In the genomic region with DNA sequence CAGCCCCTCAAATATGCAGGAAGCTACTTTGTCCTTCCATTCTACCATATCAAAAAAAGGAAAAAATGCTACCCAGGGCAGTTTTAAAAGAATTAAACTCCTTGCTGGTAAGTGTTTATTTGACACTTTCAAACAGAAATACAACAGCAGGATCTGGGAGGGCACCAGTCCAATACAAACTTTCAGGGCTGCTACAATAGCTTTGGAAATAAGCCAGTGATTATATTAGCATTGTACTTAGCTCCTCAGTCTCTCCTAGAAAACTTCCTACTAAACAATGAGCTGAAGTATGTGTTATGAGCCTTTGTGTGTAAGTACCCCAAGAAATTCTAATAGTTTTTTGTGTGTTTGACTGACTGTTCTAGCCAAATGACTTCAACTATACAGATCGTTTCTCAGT, we compare ENCODE assay signal across 14 mouse cellular contexts.
DNase-seq lines count a peak whose midpoint lies in the region; ATAC-seq and TF ChIP-seq lines count a peak whose summit lies in the region.
"Had no signal": no experiment of that assay in that cellular context is flagged by ENCODE, and none has a peak within 500 bp of the region (broad histone marks: within the 10 kb centered on the region; RNA-seq: fewer than 3 reads in every experiment).

No protein-coding gene starts in this region.

- no peak for TF ChIP-seq CTCF in heart, adult 2 months (IDR thresholded peaks at IDR 0.05)

- intact Hi-C loops in heart, adult 2 months (cut with DNase I): loop anchor here (2.0 to 5.0 kb wide), 2 partner anchors 40 to 158 kb away; no protein-coding TSS in a partner anchor

- 0 out of 2 replicates have a peak, but pooled peaks cover 1% of the 10 kb centered on the region for H3K79me2 ChIP-seq in heart, adult 2 months (replicated peaks; ENCODE audit: control insufficient read depth, insufficient read depth, low read length)

- no peak for TF ChIP-seq EP300 in heart, adult 2 months (IDR thresholded peaks at IDR 0.05; ENCODE audit: insufficient read depth, low read depth, low read length)

- no peak for TF ChIP-seq POLR2A in heart, adult 2 months (IDR thresholded peaks at IDR 0.05; ENCODE audit: insufficient read depth, low read depth, low read length)
- no peak for TF ChIP-seq POLR2A in limb, embryonic 14.5 days (IDR thresholded peaks at IDR 0.05; ENCODE audit: borderline replicate concordance, extremely low read depth, insufficient read depth, insufficient read length)

- H3K4me3 ChIP-seq in heart, adult 2 months: no peak overlapping the region
- H3K4me3 ChIP-seq in limb, embryonic 14.5 days (replicated peaks; ENCODE audit: low read length): no peak overlapping the region
- no peak overlapping the region for H3K4me3 ChIP-seq in limb, embryonic 10.5 days
- H3K4me3 ChIP-seq: forebrain, embryonic 12.5 days; neural tube, embryonic 12.5 days had no signal

- no peak overlapping the region for H3K9ac ChIP-seq in heart, adult 2 months (ENCODE audit: low read depth, low read length)
- no peak overlapping the region for H3K9ac ChIP-seq in limb, embryonic 14.5 days (ENCODE audit: low read depth, low read length, severe bottlenecking)
- H3K9ac ChIP-seq: forebrain, embryonic 12.5 days; liver, embryonic 14.5 days; neural tube, embryonic 12.5 days had no signal

- peaks cover 5% of the 10 kb centered on the region; the same call in 1 of the 2 replicates for H3K9me3 ChIP-seq in limb, embryonic 14.5 days (ENCODE audit: control insufficient read depth, low read length)
- H3K9me3 ChIP-seq in limb, embryonic 10.5 days (replicated peaks): no peaks in the 10 kb centered on the region

- no peak overlapping the region for H3K4me2 ChIP-seq in limb, embryonic 14.5 days (replicated peaks; ENCODE audit: low read depth, low read length, severe bottlenecking)
- H3K4me2 ChIP-seq: forebrain, embryonic 12.5 days; neural tube, embryonic 12.5 days had no signal

- H3K27ac ChIP-seq in heart, adult 2 months: peak overlapping the region; percentile 46
- H3K27ac ChIP-seq in limb, embryonic 14.5 days (replicated peaks; ENCODE audit: low read depth, low read length): no peak overlapping the region
- no peak overlapping the region for H3K27ac ChIP-seq in limb, embryonic 10.5 days
- H3K27ac ChIP-seq: forebrain, embryonic 12.5 days; liver, embryonic 14.5 days; neural tube, embryonic 12.5 days had no signal

- WGBS in heart, adult 2 months: 38% methylated on average over 1 of the region's 1 CpGs
- WGBS in limb, embryonic 14.5 days: 80% methylated on average over 1 of the region's 1 CpGs
- WGBS in limb, embryonic 10.5 days: 90% methylated on average over 1 of the region's 1 CpGs

- peak in 1 of 2 experiments; percentile 22 for DNase-seq in heart, adult 2 months
- DNase-seq in heart, adult 11 months: no peak
- DNase-seq in limb, embryonic 14.5 days (ENCODE audit: low spot score): peak; percentile 6
- no peak for DNase-seq in limb, embryonic 10.5 days (ENCODE audit: low spot score)
- DNase-seq in kidney, postnatal 10 days: peak; percentile 24
- peak; percentile 51 for DNase-seq in lung, postnatal 25 days (ENCODE audit: low spot score)
- no peak for DNase-seq in thymus, postnatal 10 days (ENCODE audit: low spot score in 2 of 2)
- DNase-seq in frontal cortex, postnatal 14 days (ENCODE audit: low spot score in 2 of 2): no peak
- DNase-seq: cerebellum, adult 2 months; right cerebral cortex, postnatal 4 days had no signal

- peaks cover 32% of the 10 kb centered on the region for H3K36me3 ChIP-seq in heart, adult 2 months (ENCODE audit: control insufficient read depth, insufficient read depth, low read length)
- H3K36me3 ChIP-seq in limb, embryonic 14.5 days (ENCODE audit: control insufficient read depth, insufficient read depth, low read length): no peaks in the 10 kb centered on the region
- H3K36me3 ChIP-seq in limb, embryonic 10.5 days: no peaks in the 10 kb centered on the region
- H3K36me3 ChIP-seq: forebrain, embryonic 12.5 days; neural tube, embryonic 12.5 days had no signal

- no peaks in the 10 kb centered on the region for H3K27me3 ChIP-seq in heart, adult 2 months (ENCODE audit: control insufficient read depth, insufficient read depth, low read length)
- H3K27me3 ChIP-seq in limb, embryonic 14.5 days (ENCODE audit: control insufficient read depth, insufficient read depth, low read length): no peaks in the 10 kb centered on the region
- no peaks in the 10 kb centered on the region for H3K27me3 ChIP-seq in limb, embryonic 10.5 days (ENCODE audit: low read depth, poor library complexity, severe bottlenecking)
- H3K27me3 ChIP-seq: forebrain, embryonic 12.5 days; neural tube, embryonic 12.5 days; Patski had no signal

- no peak for ATAC-seq in limb, embryonic 14.5 days (ENCODE audit: low FRiP score, low read depth)
- ATAC-seq: Patski had no signal

- H3K4me1 ChIP-seq in heart, adult 2 months (ENCODE audit: control insufficient read depth, insufficient read depth, low read length): peaks cover 11% of the 10 kb centered on the region
- no peaks in the 10 kb centered on the region for H3K4me1 ChIP-seq in limb, embryonic 14.5 days (ENCODE audit: control insufficient read depth, insufficient read depth, low read length)
- H3K4me1 ChIP-seq in limb, embryonic 10.5 days: no peaks in the 10 kb centered on the region
- H3K4me1 ChIP-seq: forebrain, embryonic 12.5 days; neural tube, embryonic 12.5 days had no signal

Comparison
In these comparisons a context has a peak if more than half of its experiments do, and no peak if none do; other contexts are left out.
1. DNase-seq: peak in limb, embryonic 14.5 days (single experiment), kidney, postnatal 10 days (single experiment) and lung, postnatal 25 days (single experiment); none in heart, adult 11 months (single experiment), limb, embryonic 10.5 days (single experiment), thymus, postnatal 10 days (0 of 2) and frontal cortex, postnatal 14 days (0 of 2).